Mouse (Mus musculus) midbrain, embryonic 15.5 days (tissue): ENCODE data around the gene Bms1. TPM values are rescaled to one million over a fixed set of nuclear protein-coding genes. Genes with fewer than 3 reads are reported as not detected.

Experiments used
- ATAC-seq: fragments of 200-750 bp; cut with Nextera tagmentation; replicated peaks from 2 replicates; pipeline ENCODE4 v1.8.0; 2017; ENCODE audit warnings: moderate TSS enrichment
- H3K27ac ChIP-seq: fragments of 300-500 bp; sonication (generic); 2 replicates; pipeline ENCODE4 v1.5.1; 2015; ENCODE audit warnings: mild to moderate bottlenecking, inconsistent platforms
- H3K27me3 ChIP-seq: fragments of 300-500 bp; sonication (generic); replicated peaks from 2 replicates; pipeline ENCODE4 v1.6.1; 2015; ENCODE audit warnings: inconsistent platforms
- H3K36me3 ChIP-seq: fragments of 300-500 bp; sonication (generic); replicated peaks from 2 replicates; pipeline ENCODE4 v1.6.1; 2015; ENCODE audit warnings: inconsistent platforms
- H3K4me1 ChIP-seq: fragments of 300-500 bp; sonication (generic); 2 replicates; pipeline ENCODE4 v1.6.1; 2015; ENCODE audit warnings: inconsistent platforms
- H3K4me2 ChIP-seq: fragments of 300-500 bp; sonication (generic); 2 replicates; pipeline ENCODE4 v1.6.1; 2015; ENCODE audit warnings: inconsistent platforms, mild to moderate bottlenecking, moderate library complexity
- H3K4me3 ChIP-seq: fragments of 300-500 bp; sonication (generic); 2 replicates; pipeline ENCODE4 v1.5.1; 2015; ENCODE audit warnings: mild to moderate bottlenecking, inconsistent platforms
- H3K9ac ChIP-seq: fragments of 300-500 bp; sonication (generic); 2 replicates; pipeline ENCODE4 v1.6.1; 2015; ENCODE audit warnings: mild to moderate bottlenecking, inconsistent platforms
- H3K9me3 ChIP-seq: fragments of 300-500 bp; sonication (generic); 2 replicates; pipeline ENCODE4 v1.6.1; 2016; ENCODE audit warnings: inconsistent platforms
- WGBS: fragments of 180-500 bp; shearing (Covaris S2); methylation state at CpG from one replicate; pipeline ENCODE4 v1.1.7; 2015; ENCODE audit warnings: mixed read lengths; 5-methylcytosine and 5-hydroxymethylcytosine counted together
- polyA plus RNA-seq: library from polyadenylated mRNA; unstranded; fragments of >200 nt; fragmentation: Nextera tagmentation; extraction: Ambion mirVana; gene quantifications from 2 replicates; pipeline ENCODE4 v1.2.1, GENCODE M21; 2015

Gene Bms1
- 23.1 and 23.2 TPM in 2 replicates for polyA plus RNA-seq

- under 1% methylated on average over 67 of the region's 67 CpGs for WGBS
- Histone ChIP-seq H3K4me2 (peak within 1 kb of the TSS; percentile 67), H3K27ac (peak within 1 kb of the TSS; percentile 92), H3K9me3 (no peaks in the 10 kb centered on the region), H3K27me3 (no peaks in the 10 kb centered on the region), H3K4me1 (peaks cover 17% of the 10 kb centered on the region), H3K36me3 (peaks cover 24% of the 10 kb centered on the region), H3K9ac (peak within 1 kb of the TSS; percentile 77), H3K4me3 (peak within 1 kb of the TSS; percentile 82)
- ATAC-seq, result peak; percentile 98
Measured at GRCm38 (mm10) chr6:118419050-118419920, at the start of gene Bms1. TSS of gene Bms1 (minus strand) at chr6:118419474.

DNA sequence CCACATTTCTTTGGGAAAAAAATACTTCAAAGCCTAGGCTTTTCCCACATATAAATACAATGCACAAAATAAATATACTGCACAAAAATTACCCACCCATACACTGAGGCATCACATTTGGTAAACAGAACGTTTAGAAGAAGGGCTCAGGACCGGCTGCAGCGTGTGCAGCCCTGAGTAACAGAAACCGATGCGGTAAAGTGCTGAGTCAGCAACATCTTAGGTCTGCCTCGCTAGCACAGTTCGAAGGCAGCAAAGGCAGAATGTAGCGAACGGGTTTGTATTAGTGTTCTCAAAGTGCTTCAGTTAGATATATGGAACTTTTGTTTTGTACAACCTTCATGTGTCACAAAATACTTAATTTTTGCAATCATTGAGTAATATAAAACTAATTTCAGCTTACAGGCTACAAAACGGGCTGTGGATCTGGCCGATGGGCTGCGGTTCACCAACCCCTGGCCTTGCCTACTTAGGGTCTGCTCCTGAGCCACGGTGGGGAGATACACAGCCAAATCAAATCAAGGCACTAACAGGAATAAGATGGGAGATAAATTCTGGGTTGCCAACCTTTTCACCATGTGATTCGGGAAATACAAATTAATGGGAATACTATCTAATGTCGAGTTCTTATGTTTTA is 42.9 kb upstream of the Bms1 start:
- H3K4me2 ChIP-seq, result no peak overlapping the region
- WGBS, result 85% methylated on average over 15 of the region's 15 CpGs
- no peak overlapping the region for H3K4me3 ChIP-seq
- peaks cover 29% of the 10 kb centered on the region for H3K36me3 ChIP-seq
- H3K27ac ChIP-seq, result no peak overlapping the region
- H3K9ac ChIP-seq, result no peak overlapping the region
- no peak for ATAC-seq
- no peaks in the 10 kb centered on the region for H3K4me1 ChIP-seq
- H3K9me3 ChIP-seq, result no peaks in the 10 kb centered on the region
- H3K27me3 ChIP-seq, result no peaks in the 10 kb centered on the region

DNA sequence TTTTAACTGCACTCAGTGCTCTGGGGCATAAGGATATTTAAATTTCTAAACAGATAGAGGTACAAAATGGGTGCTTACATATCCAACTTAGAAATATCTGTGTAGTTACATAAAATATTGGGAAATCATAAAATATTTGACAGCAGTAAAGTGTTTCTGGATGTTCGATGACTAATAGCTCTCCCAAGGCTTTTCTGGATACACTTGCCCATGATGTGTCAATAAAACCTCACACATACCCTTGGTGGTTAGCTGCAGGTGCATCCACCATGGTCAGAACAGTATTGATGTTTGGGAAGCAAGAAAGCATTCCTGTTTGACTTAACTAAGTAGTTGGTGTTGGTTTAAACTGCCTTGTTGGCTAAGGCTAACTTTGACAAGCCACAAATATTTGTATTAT is 38.5 kb upstream of the Bms1 start:
- Histone ChIP-seq H3K4me2 (no peak overlapping the region), H3K36me3 (peaks cover 7% of the 10 kb centered on the region), H3K9me3 (no peaks in the 10 kb centered on the region), H3K27ac (no peak overlapping the region), H3K9ac (no peak overlapping the region), H3K4me1 (peaks cover 24% of the 10 kb centered on the region), H3K27me3 (no peaks in the 10 kb centered on the region), H3K4me3 (no peak overlapping the region)
- no peak for ATAC-seq
- 96% methylated on average over 1 of the region's 1 CpGs for WGBS

DNA sequence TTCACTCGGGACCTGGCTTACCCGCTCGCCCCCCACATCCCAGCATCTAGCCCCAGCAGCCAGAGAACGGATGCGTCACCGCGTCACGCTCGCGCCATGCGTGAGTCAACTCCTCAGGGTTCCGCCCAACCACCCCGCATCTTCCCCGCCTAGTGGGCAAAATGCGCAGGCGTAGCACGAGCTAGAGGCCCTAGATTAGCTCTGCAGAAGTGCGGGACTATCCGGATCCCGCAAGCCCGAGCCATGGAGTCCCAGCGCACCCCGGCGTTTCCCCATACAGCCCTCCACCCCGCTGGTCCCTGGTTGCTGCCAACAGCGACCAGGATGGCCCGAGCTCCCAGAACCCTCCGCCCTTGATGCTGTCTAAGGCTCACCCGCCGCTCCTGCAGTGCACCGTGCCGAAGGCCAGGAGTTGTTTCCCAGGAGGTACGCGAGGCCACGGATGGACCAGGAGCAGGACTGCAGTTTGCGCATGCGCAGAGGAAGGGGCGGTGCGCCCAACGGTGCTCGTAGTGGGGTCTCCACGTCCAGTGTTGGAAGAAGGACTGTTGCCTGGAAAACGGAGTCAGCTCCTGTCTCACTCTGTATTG is 35.9 kb upstream of the Bms1 start, which contains the start of gene Zfp248:
Gene Zfp248 (minus strand): TSS at position 487 of the 590 bp plus-strand sequence.
- Histone ChIP-seq H3K4me1 (peaks cover 24% of the 10 kb centered on the region), H3K27me3 (no peaks in the 10 kb centered on the region), H3K9me3 (no peaks in the 10 kb centered on the region), H3K4me3 (peak within 1 kb of the TSS; percentile 87), H3K4me2 (peak within 1 kb of the TSS; percentile 78), H3K27ac (peak within 1 kb of the TSS; percentile 100), H3K9ac (peak within 1 kb of the TSS; percentile 99), H3K36me3 (no peaks in the 10 kb centered on the region; the same call in 1 of the 2 replicates)
- under 1% methylated on average over 43 of the region's 43 CpGs for WGBS
- peak; percentile 99 for ATAC-seq

GRCm38 (mm10) chr6:118454452-118454851 is 35.2 kb upstream of the Bms1 start:
- ATAC-seq, result peak; percentile 9; the same call in 1 of the 2 replicates
- Histone ChIP-seq H3K4me1 (peaks cover 24% of the 10 kb centered on the region), H3K4me2 (peak overlapping the region; percentile 78), H3K27ac (peak overlapping the region; percentile 100), H3K36me3 (no peaks in the 10 kb centered on the region; the same call in 1 of the 2 replicates), H3K4me3 (peak overlapping the region; percentile 87), H3K27me3 (no peaks in the 10 kb centered on the region), H3K9me3 (no peaks in the 10 kb centered on the region), H3K9ac (peak overlapping the region; percentile 99)
- 44% methylated on average over 8 of the region's 8 CpGs for WGBS

GRCm38 (mm10) chr6:118431502-118431901 is 12.2 kb upstream of the Bms1 start:
- WGBS, result 85% methylated on average over 4 of the region's 4 CpGs
- no peaks in the 10 kb centered on the region for H3K4me1 ChIP-seq
- no peak overlapping the region for H3K4me3 ChIP-seq
- H3K9me3 ChIP-seq, result no peaks in the 10 kb centered on the region
- no peak overlapping the region for H3K9ac ChIP-seq
- H3K27me3 ChIP-seq, result no peaks in the 10 kb centered on the region
- no peak overlapping the region for H3K27ac ChIP-seq
- H3K4me2 ChIP-seq, result no peak overlapping the region
- H3K36me3 ChIP-seq, result peaks cover 50% of the 10 kb centered on the region
- no peak for ATAC-seq

DNA sequence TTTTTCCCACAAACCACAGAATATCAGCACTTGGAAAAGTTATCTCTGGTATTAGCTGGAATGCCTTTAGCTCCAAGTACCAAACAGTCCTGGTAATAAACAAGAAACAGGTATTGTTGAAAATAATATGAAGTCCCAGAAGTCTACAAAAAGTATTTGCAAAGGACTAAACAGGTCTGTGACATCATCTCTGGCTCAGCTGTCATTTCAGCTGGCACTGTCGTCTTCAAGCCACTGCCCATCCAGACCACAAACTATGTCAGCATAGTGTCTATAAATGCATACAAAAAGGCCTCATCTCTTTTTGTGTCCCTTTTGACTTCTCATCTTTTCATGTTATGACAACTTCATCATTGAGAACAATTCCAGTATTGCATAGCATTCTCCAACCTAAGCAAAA is 7.4 kb upstream of the Bms1 start:
- Histone ChIP-seq H3K9ac (no peak overlapping the region), H3K27me3 (no peaks in the 10 kb centered on the region), H3K36me3 (peaks cover 43% of the 10 kb centered on the region), H3K4me3 (no peak overlapping the region), H3K9me3 (no peaks in the 10 kb centered on the region), H3K4me1 (no peaks in the 10 kb centered on the region), H3K27ac (no peak overlapping the region), H3K4me2 (no peak overlapping the region)
- 94% methylated on average over 1 of the region's 1 CpGs for WGBS
- no peak for ATAC-seq

DNA sequence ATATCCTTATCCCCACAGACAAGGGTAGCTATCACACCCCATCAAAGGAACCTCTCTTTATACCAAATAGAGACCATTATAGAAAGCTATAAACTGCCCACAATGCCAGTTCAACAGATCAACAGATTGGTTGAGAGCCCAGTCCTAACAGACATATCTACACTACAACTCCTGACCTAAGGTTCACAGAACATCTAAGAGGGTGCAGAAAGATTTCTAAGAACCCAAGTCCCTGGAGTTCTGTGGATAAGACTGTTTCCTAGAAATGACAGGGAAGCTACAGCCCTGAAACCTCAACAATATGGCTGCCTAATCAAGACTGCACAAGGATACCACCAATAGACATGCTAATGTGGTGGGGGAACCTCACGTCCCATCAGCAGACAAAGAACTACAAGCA is 8.8 kb downstream of the Bms1 start:
- H3K27ac ChIP-seq, result no peak overlapping the region
- no peak overlapping the region for H3K9ac ChIP-seq
- 77% methylated on average over 1 of the region's 1 CpGs for WGBS
- no peaks in the 10 kb centered on the region for H3K4me1 ChIP-seq
- H3K36me3 ChIP-seq, result peaks cover 55% of the 10 kb centered on the region
- no peaks in the 10 kb centered on the region for H3K9me3 ChIP-seq
- no peak overlapping the region for H3K4me3 ChIP-seq
- ATAC-seq, result no peak
- H3K4me2 ChIP-seq, result no peak overlapping the region
- H3K27me3 ChIP-seq, result no peaks in the 10 kb centered on the region

GRCm38 (mm10) chr6:118408510-118408909 is 10.8 kb downstream of the Bms1 start:
- no peaks in the 10 kb centered on the region for H3K27me3 ChIP-seq
- no peak for ATAC-seq
- H3K4me2 ChIP-seq, result no peak overlapping the region
- H3K36me3 ChIP-seq, result peaks cover 59% of the 10 kb centered on the region
- H3K9me3 ChIP-seq, result no peaks in the 10 kb centered on the region
- H3K4me3 ChIP-seq, result no peak overlapping the region
- no peak overlapping the region for H3K9ac ChIP-seq
- H3K4me1 ChIP-seq, result no peaks in the 10 kb centered on the region
- no peak overlapping the region for H3K27ac ChIP-seq
- 92% methylated on average over 5 of the region's 5 CpGs for WGBS

GRCm38 (mm10) chr6:118406421-118406820 is 12.9 kb downstream of the Bms1 start:
- Histone ChIP-seq H3K4me3 (no peak overlapping the region), H3K9ac (no peak overlapping the region), H3K4me1 (no peaks in the 10 kb centered on the region), H3K27ac (no peak overlapping the region), H3K4me2 (no peak overlapping the region), H3K27me3 (no peaks in the 10 kb centered on the region), H3K9me3 (no peaks in the 10 kb centered on the region), H3K36me3 (peaks cover 54% of the 10 kb centered on the region)
- ATAC-seq, result no peak
- 80% methylated on average over 4 of the region's 4 CpGs for WGBS

DNA sequence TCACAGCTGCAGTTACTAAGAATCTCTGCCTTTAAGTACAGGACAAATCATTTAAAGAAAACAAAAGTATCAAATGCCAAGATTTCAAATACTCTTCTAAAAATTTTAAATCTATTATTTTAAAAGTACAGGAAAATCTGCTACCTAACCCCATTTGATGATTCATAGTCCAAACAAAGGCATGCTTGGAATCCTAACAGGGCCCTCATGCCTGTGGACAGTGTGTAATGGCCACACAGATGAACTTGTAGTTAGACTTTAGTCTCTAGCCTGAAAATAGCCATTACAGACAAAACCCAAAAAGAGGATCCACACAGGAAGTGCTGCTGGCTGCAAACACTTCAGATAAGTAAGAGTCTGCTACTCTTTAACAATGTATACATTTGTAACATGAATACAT is 28.5 kb downstream of the Bms1 start:
- ATAC-seq, result no peak
- no peaks in the 10 kb centered on the region for H3K4me1 ChIP-seq
- H3K9ac ChIP-seq, result no peak overlapping the region
- no peaks in the 10 kb centered on the region for H3K27me3 ChIP-seq
- H3K9me3 ChIP-seq, result no peaks in the 10 kb centered on the region
- no peak overlapping the region for H3K27ac ChIP-seq
- H3K36me3 ChIP-seq, result peaks cover 59% of the 10 kb centered on the region
- no peak overlapping the region for H3K4me3 ChIP-seq
- H3K4me2 ChIP-seq, result no peak overlapping the region

DNA sequence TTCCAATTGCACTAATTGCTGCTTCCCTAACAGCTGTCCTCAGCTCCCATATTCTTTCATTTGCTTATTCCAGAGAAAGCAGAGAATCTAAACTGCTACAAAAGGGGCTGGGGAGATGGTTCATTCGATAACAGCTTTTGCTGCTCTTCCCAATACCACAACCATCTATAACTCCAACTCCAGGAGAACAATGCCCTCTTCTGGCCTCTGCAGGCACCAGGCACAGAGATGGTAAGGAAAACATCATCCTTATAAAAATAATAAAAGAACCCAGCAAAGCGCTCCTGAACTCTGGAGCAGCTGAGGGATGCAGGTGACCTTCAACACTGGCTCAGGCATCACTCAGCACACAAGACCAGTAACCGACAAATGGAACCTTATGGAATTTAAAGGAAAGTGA is 33.3 kb downstream of the Bms1 start:
- peaks cover 33% of the 10 kb centered on the region for H3K36me3 ChIP-seq
- no peaks in the 10 kb centered on the region for H3K27me3 ChIP-seq
- no peaks in the 10 kb centered on the region for H3K4me1 ChIP-seq
- H3K4me2 ChIP-seq, result no peak overlapping the region
- ATAC-seq, result no peak
- 92% methylated on average over 3 of the region's 3 CpGs for WGBS
- no peak overlapping the region for H3K9ac ChIP-seq
- no peak overlapping the region for H3K4me3 ChIP-seq
- no peak overlapping the region for H3K27ac ChIP-seq
- no peaks in the 10 kb centered on the region for H3K9me3 ChIP-seq
